Mouse (Mus musculus) small intestine, adult 2 months (tissue): ENCODE measurements around the gene Gm20388.

Experiments used
- CTCF ChIP-seq: fragments of 200-500 bp; IDR thresholded peaks from 2 replicates; pipeline ENCODE4 v1.5.1; 2012; ENCODE audit warnings: low read depth, mild to moderate bottlenecking, control low read depth, inconsistent platforms, low read length, moderate library complexity, mixed read lengths; ENCODE audit not compliant: insufficient replicate concordance, insufficient read length; ENCODE audit errors: extremely low read depth
- POLR2A ChIP-seq: fragments of 200-500 bp; IDR thresholded peaks from 2 replicates; pipeline ENCODE4 v1.6.1; 2012; ENCODE audit warnings: low read depth, mild to moderate bottlenecking, control low read depth, inconsistent platforms, low read length, moderate library complexity

- TF ChIP-seq CTCF: no peak
- TF ChIP-seq POLR2A: no peak
These were observed 321.8 kb downstream of the Gm20388 start for GRCm38 (mm10) chr8:120232398-120232797.
